Mouse (Mus musculus): ENCODE data around the gene Cck.

DNA sequence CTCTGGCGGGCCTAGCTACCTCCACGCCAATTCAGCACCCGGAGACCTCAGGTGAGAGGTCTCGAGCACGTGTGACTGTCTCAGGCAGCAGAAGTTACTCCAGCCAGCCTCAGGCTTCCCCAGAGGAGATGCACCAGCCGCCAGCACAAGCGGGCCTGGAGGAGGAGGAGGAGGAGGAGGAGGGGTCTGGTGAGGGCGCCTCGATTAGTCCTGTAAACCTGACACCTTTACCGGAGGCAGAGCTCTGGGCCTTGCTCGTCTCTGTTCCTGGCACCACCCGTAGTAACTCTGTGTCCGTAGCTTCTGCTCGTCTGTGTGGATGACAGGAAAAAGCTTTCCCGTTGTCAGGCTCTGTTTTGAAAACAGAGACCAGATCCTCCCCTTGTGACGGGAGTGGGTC lies 35.0 kb downstream of the Cck start:
- TF ChIP-seq CTCF (IDR thresholded peaks at IDR 0.05; ENCODE audit: extremely low read depth, insufficient read length, insufficient replicate concordance, low read depth, low read length) (no peak), POLR2A (IDR thresholded peaks at IDR 0.05; ENCODE audit: low read depth, low read length) (no peak)

Measured in small intestine, adult 2 months (tissue).